Mouse (Mus musculus) limb, embryonic 14.5 days (tissue): ENCODE results near the gene Esrrg. TPM values are rescaled to one million over a fixed set of nuclear protein-coding genes. Genes with fewer than 3 reads are reported as not detected.

Experiments used
- ATAC-seq: fragments of 200-750 bp; cut with Nextera tagmentation; 2 replicates; pipeline ENCODE4 v1.8.0; 2017; ENCODE audit warnings: low read depth, moderate number of reproducible peaks, moderate TSS enrichment; ENCODE audit not compliant: low FRiP score
- DNase-seq: peaks from one replicate; pipeline ENCODE4 v3.0.0-alpha.2; 2015; ENCODE audit warnings: low spot score
- H3K27ac ChIP-seq: fragments of 300-500 bp; sonication (generic); replicated peaks from 2 replicates; pipeline ENCODE4 v1.5.1; 2014; ENCODE audit warnings: low read depth, mild to moderate bottlenecking, low read length, moderate library complexity, mixed read lengths
- H3K27me3 ChIP-seq: fragments of 300-500 bp; sonication (generic); 2 replicates; pipeline ENCODE4 v1.6.1; 2014; ENCODE audit warnings: low read length, mixed read lengths; ENCODE audit not compliant: control insufficient read depth, insufficient read depth
- H3K36me3 ChIP-seq: fragments of 300-500 bp; sonication (generic); 2 replicates; pipeline ENCODE4 v1.6.1; 2014; ENCODE audit warnings: mild to moderate bottlenecking, low read length, moderate library complexity, mixed read lengths; ENCODE audit not compliant: control insufficient read depth, insufficient read depth
- H3K4me1 ChIP-seq: fragments of 300-500 bp; sonication (generic); 2 replicates; pipeline ENCODE4 v1.6.1; 2014; ENCODE audit warnings: antibody characterized with exemption, low read length, mixed read lengths; ENCODE audit not compliant: control insufficient read depth, insufficient read depth
- H3K4me2 ChIP-seq: fragments of 300-500 bp; sonication (generic); replicated peaks from 2 replicates; pipeline ENCODE4 v1.6.1; 2014; ENCODE audit warnings: low read depth, mild to moderate bottlenecking, low read length, moderate library complexity; ENCODE audit not compliant: severe bottlenecking
- H3K4me3 ChIP-seq: fragments of 300-500 bp; sonication (generic); replicated peaks from 2 replicates; pipeline ENCODE4 v1.5.1; 2014; ENCODE audit warnings: low read length
- H3K9ac ChIP-seq: fragments of 300-500 bp; sonication (generic); 2 replicates; pipeline ENCODE4 v1.6.1; 2014; ENCODE audit warnings: mild to moderate bottlenecking, low read depth, low read length, moderate library complexity; ENCODE audit not compliant: severe bottlenecking
- H3K9me3 ChIP-seq: fragments of 300-500 bp; sonication (generic); 2 replicates; pipeline ENCODE4 v1.6.1; 2016; ENCODE audit warnings: low read length; ENCODE audit not compliant: control insufficient read depth
- POLR2A ChIP-seq: fragments of 200-500 bp; IDR thresholded peaks from 2 replicates; pipeline ENCODE4 v1.8.0; 2012; ENCODE audit warnings: inconsistent platforms, mild to moderate bottlenecking, moderate library complexity, borderline replicate concordance; ENCODE audit not compliant: insufficient read depth, insufficient read length; ENCODE audit errors: extremely low read depth
- WGBS: fragments of 180-500 bp; shearing (Covaris S2); extraction: QIAGEN DNeasy Blood & Tissue Kit; methylation state at CpG from one replicate; pipeline ENCODE4 v1.1.7; 2014; 5-methylcytosine and 5-hydroxymethylcytosine counted together
- polyA plus RNA-seq, 2 experiments: library from polyadenylated mRNA; depleted of rRNA in 1 of 2; stranded (reverse) in 1 of 2; unstranded in 1 of 2; fragments of >200 nt; fragmentation: Nextera tagmentation in 1 of 2; extraction: Ambion mirVana in 1 of 2; gene quantifications; 2 replicates each; pipeline versions ENCODE4 v1.2.1 to v1.2.3; 2012 to 2014

Gene Esrrg
- polyA plus RNA-seq, 2 experiments: 1.1 to 1.5 TPM

DNA sequence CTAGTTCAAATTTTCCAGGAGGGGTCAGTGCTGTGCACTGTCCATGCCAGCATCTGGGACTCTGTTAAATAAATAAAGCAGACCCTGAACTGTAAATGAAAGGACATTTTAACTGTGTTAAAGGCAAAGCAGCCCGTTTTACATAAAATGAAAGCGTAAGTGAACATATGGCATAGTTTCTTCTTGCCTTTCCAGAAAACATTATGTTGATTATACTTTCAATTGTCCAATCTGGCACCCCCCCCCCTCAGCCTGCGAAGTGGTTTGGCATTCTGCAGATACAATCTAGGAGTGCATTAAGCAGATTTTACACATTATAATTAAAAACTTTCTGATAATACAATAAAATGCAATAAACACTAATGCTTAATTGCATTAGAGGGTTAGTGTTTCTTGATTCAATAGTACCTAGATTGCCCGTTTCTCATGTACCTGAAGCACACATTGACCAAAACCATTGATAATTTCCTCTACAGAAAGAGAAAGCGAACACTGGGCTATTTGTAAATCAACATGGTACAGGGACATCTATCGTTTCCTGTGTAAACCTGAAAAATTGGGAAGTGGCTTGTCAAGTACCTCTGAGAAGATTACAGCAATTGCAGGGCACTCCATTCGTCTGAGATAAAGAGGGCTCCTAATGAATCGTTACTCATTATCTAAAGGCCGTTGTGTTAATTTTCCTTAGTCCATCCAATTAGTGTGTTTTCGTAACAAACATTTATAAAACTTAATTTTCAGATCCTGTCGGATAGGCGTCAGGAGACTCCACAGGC is 539.0 kb downstream of the Esrrg start:
- H3K4me2 ChIP-seq: no peak overlapping the region
- no peaks in the 10 kb centered on the region for H3K4me1 ChIP-seq
- DNase-seq (no peak), ATAC-seq (no peak)
- WGBS: 43% methylated on average over 12 of the region's 12 CpGs
- peaks cover 8% of the 10 kb centered on the region; the same call in 1 of the 2 replicates for H3K27me3 ChIP-seq
- H3K4me3 ChIP-seq: no peak overlapping the region
- no peaks in the 10 kb centered on the region for H3K9me3 ChIP-seq
- no peaks in the 10 kb centered on the region for H3K36me3 ChIP-seq
- H3K9ac ChIP-seq: no peak overlapping the region
- H3K27ac ChIP-seq: no peak overlapping the region
- TF ChIP-seq POLR2A: no peak

DNA sequence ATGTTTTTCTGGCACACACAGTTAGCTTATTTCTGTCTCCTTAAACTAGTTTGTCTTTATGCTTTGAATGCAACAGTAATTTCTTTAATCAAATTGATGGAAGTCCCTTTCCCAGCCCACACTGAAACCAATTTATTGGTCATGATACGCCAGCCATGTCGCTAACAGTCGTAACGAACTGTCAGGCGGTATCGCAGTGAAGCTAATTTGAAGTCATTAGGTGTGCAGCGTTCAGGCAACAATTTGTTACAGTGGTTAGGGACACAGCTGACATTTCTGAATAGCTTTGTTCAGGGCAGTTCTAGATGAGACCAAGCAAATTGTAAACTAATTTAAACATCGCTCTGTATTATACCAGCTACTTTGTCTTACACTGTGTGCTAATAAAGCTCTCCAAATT is 542.5 kb downstream of the Esrrg start:
- H3K36me3 ChIP-seq: no peaks in the 10 kb centered on the region
- no peak overlapping the region for H3K4me2 ChIP-seq
- ATAC-seq (no peak), DNase-seq (no peak)
- no peak overlapping the region for H3K4me3 ChIP-seq
- no peak overlapping the region for H3K27ac ChIP-seq
- H3K4me1 ChIP-seq: no peaks in the 10 kb centered on the region
- no peak overlapping the region for H3K9ac ChIP-seq
- H3K9me3 ChIP-seq: no peaks in the 10 kb centered on the region
- H3K27me3 ChIP-seq: peaks cover 8% of the 10 kb centered on the region; the same call in 1 of the 2 replicates
- 41% methylated on average over 8 of the region's 8 CpGs for WGBS
- no peak for TF ChIP-seq POLR2A

DNA sequence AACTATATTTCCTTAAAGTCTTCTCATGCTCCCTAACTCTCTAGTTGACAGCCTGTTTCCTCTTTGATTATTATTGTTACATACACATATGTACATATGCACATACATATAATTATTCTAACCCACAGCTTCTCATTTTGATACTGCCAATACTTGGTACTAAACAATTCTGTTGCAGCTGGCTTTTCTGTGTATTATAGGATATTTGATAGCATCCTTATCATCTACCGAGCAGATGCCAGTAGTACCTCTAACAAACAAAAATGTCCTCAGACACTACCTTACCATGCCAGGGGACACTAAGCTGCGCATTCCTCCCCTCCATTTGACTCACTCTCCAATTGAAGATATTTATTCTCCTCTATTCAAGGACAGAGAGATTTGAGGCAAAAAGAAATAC is 543.4 kb downstream of the Esrrg start:
- Histone ChIP-seq H3K9ac (no peak overlapping the region), H3K27ac (no peak overlapping the region), H3K4me3 (no peak overlapping the region), H3K9me3 (no peaks in the 10 kb centered on the region), H3K4me1 (no peaks in the 10 kb centered on the region), H3K4me2 (no peak overlapping the region), H3K36me3 (no peaks in the 10 kb centered on the region), H3K27me3 (peaks cover 3% of the 10 kb centered on the region; the same call in 1 of the 2 replicates)
- no peak for TF ChIP-seq POLR2A
- DNase-seq (no peak), ATAC-seq (no peak)
- WGBS: 95% methylated on average over 2 of the region's 2 CpGs

DNA sequence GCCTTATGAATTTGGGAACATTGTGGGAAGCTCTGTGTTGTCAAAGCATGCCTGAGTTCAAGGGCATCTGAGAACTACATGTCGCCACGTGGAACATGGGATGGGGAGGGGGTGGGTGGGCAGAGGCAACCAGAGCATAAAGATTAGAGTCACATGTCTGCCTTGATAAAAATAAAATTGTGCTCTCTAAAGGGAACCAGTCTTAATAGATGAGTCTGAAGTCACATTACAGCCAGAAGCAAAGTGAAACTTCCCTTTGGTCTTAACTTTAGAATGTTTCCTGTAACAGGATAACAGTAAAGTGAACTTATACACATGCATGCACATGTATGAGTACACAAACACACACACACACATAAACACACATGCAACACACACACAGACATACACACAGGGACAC is 545.1 kb downstream of the Esrrg start:
- no peak overlapping the region for H3K4me2 ChIP-seq
- no peaks in the 10 kb centered on the region for H3K9me3 ChIP-seq
- H3K9ac ChIP-seq: no peak overlapping the region
- WGBS: 88% methylated on average over 2 of the region's 2 CpGs
- H3K4me1 ChIP-seq: no peaks in the 10 kb centered on the region
- ATAC-seq (no peak), DNase-seq (no peak)
- no peaks in the 10 kb centered on the region for H3K36me3 ChIP-seq
- H3K27ac ChIP-seq: no peak overlapping the region
- H3K27me3 ChIP-seq: no peaks in the 10 kb centered on the region; the same call in 1 of the 2 replicates
- TF ChIP-seq POLR2A: no peak
- no peak overlapping the region for H3K4me3 ChIP-seq

DNA sequence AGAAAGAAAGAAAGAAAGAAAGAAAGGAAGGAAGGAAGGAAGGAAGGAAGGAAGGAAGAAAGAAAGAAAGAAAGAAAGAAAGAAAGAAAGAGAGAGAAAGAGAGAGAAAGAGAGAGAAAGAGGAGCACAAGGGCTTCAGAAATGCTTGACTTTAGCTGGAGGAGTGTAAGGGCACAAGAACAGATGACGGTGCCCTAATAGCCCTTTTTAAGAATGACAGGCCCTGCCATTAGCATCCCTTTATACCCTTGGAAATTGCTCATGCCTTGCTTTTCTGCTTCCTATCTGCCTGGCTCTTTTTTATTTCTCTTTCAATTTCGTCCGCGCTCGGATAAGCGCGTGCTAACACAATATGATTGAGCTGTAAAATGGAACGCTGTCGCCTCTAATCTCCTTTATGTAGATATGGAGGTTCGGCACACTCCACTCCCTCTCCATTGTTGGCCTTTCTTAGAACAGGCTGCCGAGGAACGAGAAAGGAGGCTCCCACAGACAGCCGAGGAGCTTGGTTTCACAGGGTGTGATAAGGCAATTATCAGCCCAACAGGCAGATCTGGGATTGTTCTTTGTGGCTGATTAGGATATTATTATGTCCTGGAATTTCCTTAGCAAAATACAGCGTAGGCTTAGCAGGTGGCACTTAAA is 546.0 kb downstream of the Esrrg start:
- Histone ChIP-seq H3K27me3 (no peaks in the 10 kb centered on the region; the same call in 1 of the 2 replicates), H3K36me3 (no peaks in the 10 kb centered on the region), H3K9me3 (no peaks in the 10 kb centered on the region), H3K9ac (no peak overlapping the region), H3K27ac (no peak overlapping the region), H3K4me3 (no peak overlapping the region), H3K4me1 (no peaks in the 10 kb centered on the region), H3K4me2 (no peak overlapping the region)
- WGBS: 68% methylated on average over 14 of the region's 14 CpGs
- ATAC-seq (no peak), DNase-seq (no peak)
- no peak for TF ChIP-seq POLR2A
